In the genomic region with DNA sequence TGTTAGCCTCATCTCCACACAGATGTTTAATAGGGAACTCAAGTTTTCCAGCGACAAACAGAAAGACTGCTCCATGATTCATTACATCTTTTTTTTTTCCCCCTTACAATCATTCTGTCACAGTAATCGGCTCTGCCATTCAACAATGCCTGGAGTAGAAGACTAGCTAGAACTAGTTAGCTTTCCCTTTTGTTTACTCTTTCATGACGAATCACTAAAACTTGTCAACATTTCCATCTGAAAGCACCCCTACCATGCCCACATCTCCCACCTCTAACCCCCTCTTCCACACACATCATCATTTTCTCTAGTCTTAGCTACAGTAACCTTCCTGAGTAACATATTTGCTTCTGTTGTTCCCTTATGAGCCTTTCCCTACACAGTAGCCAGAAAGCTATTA, we compare ENCODE assay signal across 25 mouse cellular contexts.
"Had no signal": no experiment of that assay in that cellular context is flagged by ENCODE, and none has a peak within 500 bp of the region (broad histone marks: within the 10 kb centered on the region; RNA-seq: fewer than 3 reads in every experiment).

No protein-coding gene starts in this region.

- H3K36me3 ChIP-seq: heart, embryonic 13.5 days; heart, embryonic 15.5 days; hindbrain, embryonic 13.5 days; hindbrain, embryonic 15.5 days; limb, embryonic 12.5 days; liver, embryonic 13.5 days; liver, embryonic 15.5 days had no signal

- H3K27ac ChIP-seq: gastrocnemius, adult 2 months; heart, embryonic 13.5 days; heart, embryonic 15.5 days; hindbrain, embryonic 13.5 days; hindbrain, embryonic 15.5 days; hindbrain, postnatal 0 days; layer of hippocampus, adult 2 months; limb, embryonic 12.5 days; liver, embryonic 13.5 days; liver, embryonic 15.5 days had no signal

- H3K4me1 ChIP-seq: liver, embryonic 13.5 days; liver, embryonic 15.5 days had no signal

- H3K9me3 ChIP-seq: heart, embryonic 13.5 days; heart, embryonic 15.5 days; hindbrain, embryonic 13.5 days; hindbrain, embryonic 15.5 days; limb, embryonic 12.5 days; liver, embryonic 13.5 days; liver, embryonic 15.5 days had no signal

- H3K27me3 ChIP-seq: heart, embryonic 15.5 days; hindbrain, embryonic 13.5 days; hindbrain, embryonic 15.5 days; limb, embryonic 12.5 days; liver, embryonic 13.5 days; liver, embryonic 15.5 days had no signal

- H3K4me3 ChIP-seq: gastrocnemius, adult 2 months; heart, embryonic 13.5 days; heart, embryonic 15.5 days; hindbrain, embryonic 13.5 days; hindbrain, embryonic 15.5 days; layer of hippocampus, adult 2 months; limb, embryonic 12.5 days; liver, embryonic 13.5 days; liver, embryonic 15.5 days had no signal

- DNase-seq: gastrocnemius, adult 2 months; gastrocnemius, postnatal 14 days; gastrocnemius, postnatal 36 days; heart, adult 18-20 months; heart, postnatal 14 days; heart, postnatal 36 days; kidney, adult 11 months; kidney, adult 2 months; kidney, adult 9 months; kidney, postnatal 10 days; kidney, postnatal 25 days; kidney, postnatal 4 days; layer of hippocampus, postnatal 36 days; left cerebral cortex, postnatal 4 days; liver; liver, embryonic 13.5 days; liver, postnatal 0 days had no signal
